Mouse (Mus musculus) cerebellum, adult 8-10 months (tissue): ENCODE data around the gene Dytn.

ENCODE experiments used
- DNase-seq: peaks from one replicate; pipeline ENCODE4 v3.0.0; 2022

The Dytn gene

DNA sequence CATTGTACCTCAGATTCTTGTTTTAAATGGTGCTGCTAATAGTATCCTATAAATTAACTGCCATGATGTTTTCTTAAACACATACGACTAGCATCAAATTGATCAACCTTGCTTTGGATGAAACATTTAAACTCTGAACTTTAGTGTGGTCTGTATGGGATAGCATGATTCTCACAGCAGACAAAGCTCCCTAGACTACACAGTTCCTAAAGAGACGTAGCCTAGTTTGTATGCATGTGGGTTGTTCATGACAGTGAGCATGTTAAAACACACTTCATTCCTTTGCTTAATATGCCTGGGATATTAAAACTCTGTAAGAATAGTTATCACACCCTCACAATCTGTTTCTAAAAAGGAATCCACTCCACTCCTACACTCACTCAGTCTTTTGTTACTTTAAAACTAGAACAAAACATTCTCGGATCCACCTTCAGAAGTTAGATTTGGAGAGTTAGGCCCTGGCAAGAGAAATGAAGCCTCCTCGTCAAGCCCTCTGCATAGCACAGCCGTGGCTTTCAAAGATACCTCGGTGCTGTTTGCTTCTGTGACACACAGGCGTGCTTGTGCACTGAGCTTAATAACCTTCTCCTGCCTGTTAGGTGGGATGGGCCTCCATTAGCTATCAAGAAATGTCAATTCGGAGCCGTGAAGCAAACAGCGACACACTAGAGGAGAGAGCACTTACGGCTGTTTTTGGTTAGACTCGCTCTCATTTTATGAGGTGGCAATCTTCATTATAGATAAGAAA is 112.7 kb downstream of the Dytn start:
- DNase-seq: no peak

DNA sequence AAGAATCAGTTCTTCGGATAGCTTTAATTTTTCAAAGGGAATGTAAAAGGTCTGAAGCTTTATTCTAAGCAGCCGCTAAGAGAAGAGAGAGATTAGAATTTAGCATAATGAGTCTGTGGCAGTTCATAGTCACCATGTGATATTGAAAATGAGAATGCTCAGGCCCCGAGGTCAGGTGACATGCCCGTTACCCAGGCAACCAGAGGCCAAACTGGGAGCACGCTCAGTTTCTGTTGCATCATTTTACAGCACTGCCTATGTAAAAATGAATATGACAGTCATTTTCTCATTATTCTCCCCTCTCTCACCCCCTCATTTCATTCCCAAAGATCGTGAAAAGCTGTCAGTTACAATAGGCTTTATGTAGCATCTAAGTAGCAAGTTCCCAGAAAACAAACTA is 113.3 kb downstream of the Dytn start:
- DNase-seq: no peak
